Mouse (Mus musculus) T-cell, adult 66 days (primary cell): ENCODE measurements around the gene Iqcc. TPM values are rescaled to one million over a fixed set of nuclear protein-coding genes. Genes with fewer than 3 reads are reported as not detected.

Experiments
- total RNA-seq, 2 experiments: library from RNA; stranded (reverse); gene quantifications; 3 replicates in 1 of 2; 4 replicates in 1 of 2; pipeline ENCODE4 v1.2.4; 2023

Gene Iqcc
- total RNA-seq, result 10 to 100 TPM; 26.8 to 29.0 TPM

GRCm38 (mm10) chr4:129618786-129619691, at the start of gene Iqcc:
Iqcc (minus strand) TSS chr4:129619099.

GRCm38 (mm10) chr4:129640638-129641467, 22.0 kb upstream of the Iqcc start, which contains the start of gene Txlna:
Txlna (minus strand) TSS chr4:129641065.

GRCm38 (mm10) chr4:129623681-129624091, 4.8 kb upstream of the Iqcc start, which contains the start of gene Ccdc28b:
Ccdc28b (minus strand) TSS chr4:129623947.

GRCm38 (mm10) chr4:129614093-129614492, 4.8 kb downstream of the Iqcc start, which contains the start of gene Dcdc2b:
Dcdc2b (minus strand) TSS chr4:129614257.

GRCm38 (mm10) chr4:129600233-129601158, 18.4 kb downstream of the Iqcc start, which contains the start of the genes Eif3i and Tmem234:
Eif3i (minus strand) TSS chr4:129600648.
Tmem234 (plus strand) TSS chr4:129600668.

GRCm38 (mm10) chr4:129578466-129578865, 40.4 kb downstream of the Iqcc start, which contains the start of gene Fam167b:
Fam167b (minus strand) TSS chr4:129578549.

DNA sequence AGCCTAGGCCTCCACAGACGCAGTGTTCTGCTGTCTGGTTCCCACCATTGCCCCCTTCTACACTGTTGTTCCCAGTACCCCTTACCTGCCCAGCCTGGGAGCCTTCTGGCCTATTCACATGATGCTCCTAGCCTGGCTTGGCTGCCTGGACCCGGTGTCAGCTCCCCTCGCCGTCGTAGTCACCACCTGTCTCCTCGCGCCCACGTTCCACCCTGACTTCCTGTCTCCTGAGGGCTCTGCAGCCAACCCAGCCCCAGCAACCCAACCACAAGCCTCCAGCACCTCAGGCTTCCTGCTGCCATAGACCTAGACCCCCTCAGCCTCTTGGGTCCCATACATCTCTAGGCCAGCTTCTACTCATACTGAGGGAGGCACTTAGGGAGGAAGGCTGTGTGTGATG, 45.5 kb downstream of the Iqcc start, which contains the start of gene Lck:
Gene Lck (minus strand): TSS at position 212 of the 400 bp plus-strand sequence.

Other genes with a start within 250 kb of the Iqcc start
- gene Zbtb8a, start 241.0 kb downstream of the Iqcc start, total RNA-seq, result 1 to 10 TPM; 4.1 to 4.9 TPM
- under 1 TPM in 1 of 2 experiments, not detected in 1; 0.26 TPM for gene Zbtb8b, start 178.2 kb downstream of the Iqcc start, total RNA-seq
- 100 to 1,000 TPM; 118 to 131 TPM for gene Bsdc1, start 157.5 kb downstream of the Iqcc start, total RNA-seq
- not detected for gene Tssk3, start 128.1 kb downstream of the Iqcc start, total RNA-seq
- 1 to 10 TPM; 1.1 to 1.5 TPM for gene Fam229a, start 127.9 kb downstream of the Iqcc start, total RNA-seq
- 10 to 100 TPM in 1 of 2 experiments, 1 to 10 TPM in 1; 8.1 to 10.4 TPM for gene Marcksl1, start 105.5 kb downstream of the Iqcc start, total RNA-seq
- gene Hdac1, start 76.4 kb downstream of the Iqcc start, total RNA-seq, result 100 to 1,000 TPM; 135 to 137 TPM
- gene Lck, start 45.5 kb downstream of the Iqcc start, total RNA-seq, result 100 to 1,000 TPM; 913 to 948 TPM
- not detected for gene Fam167b, start 40.5 kb downstream of the Iqcc start, total RNA-seq
- 100 to 1,000 TPM; 181 to 191 TPM for gene Eif3i, start 18.5 kb downstream of the Iqcc start, total RNA-seq
- 100 to 1,000 TPM; 125 to 142 TPM for gene Tmem234, start 18.4 kb downstream of the Iqcc start, total RNA-seq
- gene Dcdc2b, start 4.8 kb downstream of the Iqcc start, total RNA-seq, result 1 to 10 TPM; 3.5 to 4.0 TPM
- 10 to 100 TPM; 14.0 to 15.8 TPM for gene Ccdc28b, start 4.8 kb upstream of the Iqcc start, total RNA-seq
- 10 to 100 TPM; 71.4 to 73.6 TPM for gene Txlna, start 22.0 kb upstream of the Iqcc start, total RNA-seq
- 10 to 100 TPM; 33.9 to 45.9 TPM for gene Kpna6, start 53.7 kb upstream of the Iqcc start, total RNA-seq
- gene Tmem39b, start 77.7 kb upstream of the Iqcc start, total RNA-seq, result 10 to 100 TPM; 13.0 to 15.0 TPM
- gene Khdrbs1, start 123.2 kb upstream of the Iqcc start, total RNA-seq, result 100 to 1,000 TPM; 135 to 141 TPM
- 100 to 1,000 TPM; 310 to 329 TPM for gene Ptp4a2, start 192.1 kb upstream of the Iqcc start, total RNA-seq